ENCODE assay signal across 18 mouse cellular contexts in genomic region chr3:138240942-138241341, GRCm38 (mm10). TPM values are rescaled to one million over a fixed set of nuclear protein-coding genes. Genes with fewer than 3 reads are reported as not detected.
DNase-seq lines count a peak whose midpoint lies in the region; ATAC-seq lines count a peak whose summit lies in the region.
"Had no signal": no experiment of that assay in that cellular context is flagged by ENCODE, and none has a peak within 500 bp of the region (broad histone marks: within the 10 kb centered on the region; RNA-seq: fewer than 3 reads in every experiment).

No protein-coding gene starts in this region.

- no peak for DNase-seq in kidney, adult 11 months
- no peak for DNase-seq in neural tube, embryonic 10.5 days (ENCODE audit: extremely low spot score, low spot score)
- DNase-seq in naive thymus-derived CD4-positive, alpha-beta T cell, adult 2 months (ENCODE audit: low read depth), result peak; percentile 20
- no peak for DNase-seq in frontal cortex, postnatal 36 days (ENCODE audit: low spot score in 2 of 2)
- DNase-seq: forebrain, postnatal 0 days; gastrocnemius, postnatal 25 days; lung, adult 2 months; right cerebral cortex, adult 18-20 months; thymus, postnatal 4 days had no signal

- peak; percentile 24; the same call in 1 of the 2 replicates for ATAC-seq in kidney, embryonic 16.5 days (ENCODE audit: low FRiP score, low TSS enrichment)
- ATAC-seq in neural tube, embryonic 14.5 days (ENCODE audit: low read depth), result peak; percentile 16; the same call in 1 of the 2 replicates
- peak; percentile 21 for ATAC-seq in intestine, embryonic 15.5 days
- ATAC-seq in midbrain, embryonic 15.5 days (replicated peaks), result no peak
- ATAC-seq: forebrain, postnatal 0 days had no signal

- no peaks in the 10 kb centered on the region for H3K27me3 ChIP-seq in kidney, embryonic 16.5 days (ENCODE audit: insufficient read depth, low read length)
- H3K27me3 ChIP-seq in neural tube, embryonic 14.5 days (ENCODE audit: control insufficient read depth, insufficient read depth, low read length), result no peaks in the 10 kb centered on the region
- H3K27me3 ChIP-seq in intestine, embryonic 15.5 days (replicated peaks), result no peaks in the 10 kb centered on the region
- no peaks in the 10 kb centered on the region for H3K27me3 ChIP-seq in midbrain, embryonic 15.5 days (replicated peaks)
- H3K27me3 ChIP-seq: heart, embryonic 13.5 days had no signal

- 22% methylated on average over 5 of the region's 5 CpGs for WGBS in kidney, embryonic 16.5 days
- 49% methylated on average over 5 of the region's 5 CpGs for WGBS in neural tube, embryonic 14.5 days
- WGBS in intestine, embryonic 15.5 days, result 44% methylated on average over 5 of the region's 5 CpGs
- 74% methylated on average over 5 of the region's 5 CpGs for WGBS in midbrain, embryonic 15.5 days

- no peaks in the 10 kb centered on the region for H3K36me3 ChIP-seq in kidney, embryonic 16.5 days (ENCODE audit: insufficient read depth, low read length)
- H3K36me3 ChIP-seq in neural tube, embryonic 14.5 days (ENCODE audit: control insufficient read depth, insufficient read depth, low read length), result no peaks in the 10 kb centered on the region
- no peaks in the 10 kb centered on the region for H3K36me3 ChIP-seq in intestine, embryonic 15.5 days
- no peaks in the 10 kb centered on the region for H3K36me3 ChIP-seq in midbrain, embryonic 15.5 days (replicated peaks)
- H3K36me3 ChIP-seq: embryonic facial prominence, embryonic 10.5 days; heart, embryonic 13.5 days had no signal

- no peak overlapping the region for H3K4me2 ChIP-seq in kidney, embryonic 16.5 days (replicated peaks; ENCODE audit: low read depth, low read length)
- no peak overlapping the region for H3K4me2 ChIP-seq in neural tube, embryonic 14.5 days (ENCODE audit: low read depth, low read length)
- H3K4me2 ChIP-seq in intestine, embryonic 15.5 days (replicated peaks), result no peak overlapping the region
- no peak overlapping the region for H3K4me2 ChIP-seq in midbrain, embryonic 15.5 days
- H3K4me2 ChIP-seq: heart, embryonic 13.5 days had no signal

- H3K9me3 ChIP-seq in kidney, embryonic 16.5 days (ENCODE audit: low read length), result no peaks in the 10 kb centered on the region
- H3K9me3 ChIP-seq in neural tube, embryonic 14.5 days (ENCODE audit: control insufficient read depth, low read length), result no peaks in the 10 kb centered on the region
- no peaks in the 10 kb centered on the region for H3K9me3 ChIP-seq in intestine, embryonic 15.5 days
- H3K9me3 ChIP-seq in midbrain, embryonic 15.5 days, result no peaks in the 10 kb centered on the region
- H3K9me3 ChIP-seq: embryonic facial prominence, embryonic 10.5 days; heart, embryonic 13.5 days had no signal

- peaks cover 9% of the 10 kb centered on the region for H3K4me1 ChIP-seq in kidney, embryonic 16.5 days (ENCODE audit: insufficient read depth, low read length)
- peaks cover 3% of the 10 kb centered on the region; the same call in 1 of the 2 replicates for H3K4me1 ChIP-seq in neural tube, embryonic 14.5 days (ENCODE audit: control insufficient read depth, insufficient read depth, low read length)
- 0 out of 2 replicates have a peak, but pooled peaks cover 4% of the 10 kb centered on the region for H3K4me1 ChIP-seq in intestine, embryonic 15.5 days (replicated peaks)
- no peaks in the 10 kb centered on the region for H3K4me1 ChIP-seq in midbrain, embryonic 15.5 days
- H3K4me1 ChIP-seq: heart, embryonic 13.5 days had no signal

- no peak overlapping the region for H3K4me3 ChIP-seq in kidney, embryonic 16.5 days (ENCODE audit: low read length)
- no peak overlapping the region for H3K4me3 ChIP-seq in neural tube, embryonic 14.5 days (ENCODE audit: low read depth, low read length)
- H3K4me3 ChIP-seq in intestine, embryonic 15.5 days (replicated peaks), result no peak overlapping the region
- H3K4me3 ChIP-seq in midbrain, embryonic 15.5 days, result no peak overlapping the region
- H3K4me3 ChIP-seq: embryonic facial prominence, embryonic 10.5 days; erythroblast, embryonic 14.5 days; heart, embryonic 13.5 days had no signal

- H3K9ac ChIP-seq in kidney, embryonic 16.5 days (replicated peaks; ENCODE audit: low read length), result no peak overlapping the region
- H3K9ac ChIP-seq in neural tube, embryonic 14.5 days (replicated peaks; ENCODE audit: low read depth, low read length), result no peak overlapping the region
- no peak overlapping the region for H3K9ac ChIP-seq in intestine, embryonic 15.5 days
- H3K9ac ChIP-seq in midbrain, embryonic 15.5 days, result no peak overlapping the region
- H3K9ac ChIP-seq: forebrain, postnatal 0 days; heart, embryonic 13.5 days had no signal

- H3K27ac ChIP-seq in kidney, embryonic 16.5 days (ENCODE audit: low read length), result peak overlapping the region; percentile 48
- H3K27ac ChIP-seq in neural tube, embryonic 14.5 days (ENCODE audit: low read depth, low read length), result no peak overlapping the region
- 0 out of 2 replicates have a peak overlapping the region, but pooled peaks have one; percentile 42 for H3K27ac ChIP-seq in intestine, embryonic 15.5 days
- no peak overlapping the region for H3K27ac ChIP-seq in midbrain, embryonic 15.5 days
- H3K27ac ChIP-seq: embryonic facial prominence, embryonic 10.5 days; heart, embryonic 13.5 days had no signal

RNA-seq across cellular contexts. Expression of gene Adh1, which starts 19.8 kb away (rescaled TPM):
- 77.6 and 115 TPM in 2 replicates for polyA plus RNA-seq in kidney, embryonic 16.5 days (2015; fragmentation: Nextera tagmentation; extraction: Ambion mirVana)
- 0.62 and 2.2 TPM in 2 replicates for polyA plus RNA-seq in neural tube, embryonic 14.5 days (2014; fragmentation: Nextera tagmentation; extraction: Ambion mirVana)
- 396 and 436 TPM in 2 replicates for polyA plus RNA-seq in intestine, embryonic 15.5 days (2015; fragmentation: Nextera tagmentation; extraction: Ambion mirVana)
- 1.1 TPM in 2 replicates for polyA plus RNA-seq in midbrain, embryonic 15.5 days (2015; fragmentation: Nextera tagmentation; extraction: Ambion mirVana)
- polyA plus RNA-seq: embryonic facial prominence, embryonic 10.5 days; erythroblast, embryonic 14.5 days had no signal

RNA-seq across cellular contexts. Expression of gene Adh7, which starts 23.4 kb away (rescaled TPM):
- polyA plus RNA-seq in kidney, embryonic 16.5 days (2015; fragmentation: Nextera tagmentation; extraction: Ambion mirVana), result 0.46 and 0.66 TPM in 2 replicates
- polyA plus RNA-seq in neural tube, embryonic 14.5 days (2014; fragmentation: Nextera tagmentation; extraction: Ambion mirVana), result 0.54 and 0.77 TPM in 2 replicates
- 0.21 and 0.30 TPM in 2 replicates for polyA plus RNA-seq in intestine, embryonic 15.5 days (2015; fragmentation: Nextera tagmentation; extraction: Ambion mirVana)
- polyA plus RNA-seq in midbrain, embryonic 15.5 days (2015; fragmentation: Nextera tagmentation; extraction: Ambion mirVana), result 1.2 and 1.4 TPM in 2 replicates
- polyA plus RNA-seq: CD4-positive, CD25-positive, alpha-beta regulatory T cell, adult 4 months; embryonic facial prominence, embryonic 10.5 days; erythroblast, embryonic 14.5 days had no signal

RNA-seq across cellular contexts. Expression of gene 4930579F01Rik, which starts 47.3 kb away (rescaled TPM):
- 0.10 and 0.21 TPM in 2 replicates for polyA plus RNA-seq in kidney, embryonic 16.5 days (2015; fragmentation: Nextera tagmentation; extraction: Ambion mirVana)
- not detected in 2 replicates for polyA plus RNA-seq in neural tube, embryonic 14.5 days (2014; fragmentation: Nextera tagmentation; extraction: Ambion mirVana)
- polyA plus RNA-seq in intestine, embryonic 15.5 days (2015; fragmentation: Nextera tagmentation; extraction: Ambion mirVana), result 0.20 TPM in 1 of 2 replicates, not detected in the other
- polyA plus RNA-seq in midbrain, embryonic 15.5 days (2015; fragmentation: Nextera tagmentation; extraction: Ambion mirVana), result not detected in 2 replicates
- polyA plus RNA-seq: CD4-positive, CD25-positive, alpha-beta regulatory T cell, adult 4 months; embryonic facial prominence, embryonic 10.5 days; erythroblast, embryonic 14.5 days; forebrain, postnatal 0 days; heart, embryonic 13.5 days; hindbrain, embryonic 11.5 days; lung, adult 2 months had no signal

Comparison
In these comparisons a context has a peak if more than half of its experiments do, and no peak if none do; other contexts are left out.
1. H3K27ac ChIP-seq: peak in kidney, embryonic 16.5 days (single experiment) and intestine, embryonic 15.5 days (single experiment); none in neural tube, embryonic 14.5 days (single experiment) and midbrain, embryonic 15.5 days (single experiment).
2. RNA of gene Adh1, which starts 19.8 kb away (polyA plus RNA-seq): 396 to 436 TPM in intestine, embryonic 15.5 days and 77.6 to 115 TPM in kidney, embryonic 16.5 days; 1.1 TPM in midbrain, embryonic 15.5 days and 0.62 to 2.2 TPM in neural tube, embryonic 14.5 days; every median in the first group is over 10 times any median in the second.